Mouse (Mus musculus) CD4-positive, CD25-positive, alpha-beta regulatory T cell, adult 9 weeks (primary cell): ENCODE results near the gene Adgrb3. TPM values are rescaled to one million over a fixed set of nuclear protein-coding genes. Genes with fewer than 3 reads are reported as not detected.

ENCODE experiments used
- polyA plus RNA-seq: library from polyadenylated mRNA; unstranded; fragments of 100-300 nt; shearing (Covaris generic); gene quantifications from one replicate; pipeline ENCODE4 v1.2.1, GENCODE M21; 2017

Gene Adgrb3
- polyA plus RNA-seq, result not detected

GRCm38 (mm10) chr1:25828971-25829920, at the start of gene Adgrb3:
TSS of gene Adgrb3 (minus strand) at chr1:25829707.

